Mouse (Mus musculus): ENCODE results near the gene Rilp. TPM values are rescaled to one million over a fixed set of nuclear protein-coding genes. Genes with fewer than 3 reads are reported as not detected.

Rilp gene
- polyA plus RNA-seq (2014; fragmentation: Illumina TruSeq; extraction: RNeasy Lipid Tissue Mini Kit (QIAGEN cat#74804); ENCODE audit: low replicate concordance), result 0.45 TPM

GRCm38 (mm10) chr11:75509741-75510626 is at the start of gene Rilp:
Rilp (plus strand) TSS chr11:75510094.

GRCm38 (mm10) chr11:75460844-75461742 is 48.8 kb upstream of the Rilp start, which contains the start of gene Tlcd2:
Tlcd2 (plus strand) TSS chr11:75461715.

GRCm38 (mm10) chr11:75486601-75487285 is 23.2 kb upstream of the Rilp start, which contains the start of gene Prpf8:
Prpf8 (plus strand) TSS chr11:75486816.

GRCm38 (mm10) chr11:75513336-75513735 is 3.4 kb downstream of the Rilp start, which contains the start of gene Scarf1:
Scarf1 (plus strand) TSS chr11:75513540.

GRCm38 (mm10) chr11:75531469-75532242 is 21.8 kb downstream of the Rilp start, which contains the start of gene Slc43a2:
Slc43a2 (plus strand) TSS chr11:75531694.

Other genes with a start within 250 kb of the Rilp start
- 20.9 TPM for gene Rpa1, start 161.8 kb upstream of the Rilp start, polyA plus RNA-seq (2014; fragmentation: Illumina TruSeq; extraction: RNeasy Lipid Tissue Mini Kit (QIAGEN cat#74804); ENCODE audit: low replicate concordance)
- 1.6 TPM for gene Smyd4, start 161.7 kb upstream of the Rilp start, polyA plus RNA-seq (2014; fragmentation: Illumina TruSeq; extraction: RNeasy Lipid Tissue Mini Kit (QIAGEN cat#74804); ENCODE audit: low replicate concordance)
- not detected for gene Serpinf1, start 87.4 kb upstream of the Rilp start, polyA plus RNA-seq (2014; fragmentation: Illumina TruSeq; extraction: RNeasy Lipid Tissue Mini Kit (QIAGEN cat#74804); ENCODE audit: low replicate concordance)
- gene Serpinf2, start 70.5 kb upstream of the Rilp start, polyA plus RNA-seq (2014; fragmentation: Illumina TruSeq; extraction: RNeasy Lipid Tissue Mini Kit (QIAGEN cat#74804); ENCODE audit: low replicate concordance), result 0.19 TPM
- not detected for gene Wdr81, start 55.4 kb upstream of the Rilp start, polyA plus RNA-seq (2014; fragmentation: Illumina TruSeq; extraction: RNeasy Lipid Tissue Mini Kit (QIAGEN cat#74804); ENCODE audit: low replicate concordance)
- 59.0 TPM for gene Tlcd2, start 48.4 kb upstream of the Rilp start, polyA plus RNA-seq (2014; fragmentation: Illumina TruSeq; extraction: RNeasy Lipid Tissue Mini Kit (QIAGEN cat#74804); ENCODE audit: low replicate concordance)
- gene Prpf8, start 23.3 kb upstream of the Rilp start, polyA plus RNA-seq (2014; fragmentation: Illumina TruSeq; extraction: RNeasy Lipid Tissue Mini Kit (QIAGEN cat#74804); ENCODE audit: low replicate concordance), result 15.9 TPM
- 0.19 TPM for gene Scarf1, start 3.4 kb downstream of the Rilp start, polyA plus RNA-seq (2014; fragmentation: Illumina TruSeq; extraction: RNeasy Lipid Tissue Mini Kit (QIAGEN cat#74804); ENCODE audit: low replicate concordance)
- 29.8 TPM for gene Slc43a2, start 21.6 kb downstream of the Rilp start, polyA plus RNA-seq (2014; fragmentation: Illumina TruSeq; extraction: RNeasy Lipid Tissue Mini Kit (QIAGEN cat#74804); ENCODE audit: low replicate concordance)
- 478 TPM for gene Pitpna, start 78.0 kb downstream of the Rilp start, polyA plus RNA-seq (2014; fragmentation: Illumina TruSeq; extraction: RNeasy Lipid Tissue Mini Kit (QIAGEN cat#74804); ENCODE audit: low replicate concordance)
- gene Inpp5k, start 120.9 kb downstream of the Rilp start, polyA plus RNA-seq (2014; fragmentation: Illumina TruSeq; extraction: RNeasy Lipid Tissue Mini Kit (QIAGEN cat#74804); ENCODE audit: low replicate concordance), result 26.0 TPM
- gene Myo1c, start 140.4 kb downstream of the Rilp start, polyA plus RNA-seq (2014; fragmentation: Illumina TruSeq; extraction: RNeasy Lipid Tissue Mini Kit (QIAGEN cat#74804); ENCODE audit: low replicate concordance), result 1.6 TPM
- gene Crk, start 169.2 kb downstream of the Rilp start, polyA plus RNA-seq (2014; fragmentation: Illumina TruSeq; extraction: RNeasy Lipid Tissue Mini Kit (QIAGEN cat#74804); ENCODE audit: low replicate concordance), result 197 TPM
- 1,146 TPM for gene Ywhae, start 222.8 kb downstream of the Rilp start, polyA plus RNA-seq (2014; fragmentation: Illumina TruSeq; extraction: RNeasy Lipid Tissue Mini Kit (QIAGEN cat#74804); ENCODE audit: low replicate concordance)

All from small intestine, adult 10 weeks (tissue).